In genomic region chr3:56182371-56183158, GRCm38 (mm10) we compare ENCODE assay signal across 8 mouse cellular contexts. TPM values are rescaled to one million over a fixed set of nuclear protein-coding genes. Genes with fewer than 3 reads are reported as not detected.
DNase-seq lines count a peak whose midpoint lies in the region; ATAC-seq and TF ChIP-seq lines count a peak whose summit lies in the region.

No protein-coding gene starts in this region.

- peaks cover 7% of the 10 kb centered on the region for H3K4me1 ChIP-seq in embryonic fibroblast, embryonic 13.5 days (ENCODE audit: control insufficient read depth, insufficient read depth, low read length)
- peaks cover 11% of the 10 kb centered on the region; the same call in 1 of the 2 replicates for H3K4me1 ChIP-seq in hindbrain, embryonic 12.5 days
- H3K4me1 ChIP-seq in midbrain, embryonic 13.5 days (replicated peaks) = peaks cover 9% of the 10 kb centered on the region

- intact Hi-C loops in left cerebral cortex, postnatal 4 days (cut with DNase I) = loop anchor here (10.0 kb wide), 1 partner anchor 172 kb away; no protein-coding TSS in a partner anchor

- H3K27me3 ChIP-seq in hindbrain, embryonic 12.5 days = no peaks in the 10 kb centered on the region
- H3K27me3 ChIP-seq in midbrain, embryonic 13.5 days = no peaks in the 10 kb centered on the region

- peak overlapping the region; percentile 98 for H3K9ac ChIP-seq in hindbrain, embryonic 12.5 days
- peak overlapping the region; percentile 99 for H3K9ac ChIP-seq in midbrain, embryonic 13.5 days (replicated peaks)

- H3K27ac ChIP-seq in embryonic fibroblast, embryonic 13.5 days (ENCODE audit: insufficient read depth, low read length) = peak overlapping the region; percentile 58; the same call in 1 of the 2 replicates
- peak overlapping the region; percentile 96 for H3K27ac ChIP-seq in hindbrain, embryonic 12.5 days
- H3K27ac ChIP-seq in midbrain, embryonic 13.5 days = peak overlapping the region; percentile 99

- no peaks in the 10 kb centered on the region for H3K36me3 ChIP-seq in hindbrain, embryonic 12.5 days
- no peaks in the 10 kb centered on the region for H3K36me3 ChIP-seq in midbrain, embryonic 13.5 days

- peak overlapping the region; percentile 78 for H3K4me3 ChIP-seq in embryonic fibroblast, embryonic 13.5 days (ENCODE audit: insufficient read depth, low read length)
- peak overlapping the region; percentile 96 for H3K4me3 ChIP-seq in hindbrain, embryonic 12.5 days
- peak overlapping the region; percentile 96 for H3K4me3 ChIP-seq in midbrain, embryonic 13.5 days (replicated peaks)

- DNase-seq in cerebellum, adult 11 months = no peak
- DNase-seq in adrenal gland, postnatal 10 days = peak; percentile 61
- peak; percentile 45 for DNase-seq in left cerebral cortex, postnatal 4 days

- 0 out of 2 replicates have a peak, but pooled peaks have one; percentile 5 for TF ChIP-seq POLR2A in embryonic fibroblast, embryonic 13.5 days (IDR thresholded peaks at IDR 0.05; ENCODE audit: low read depth, low read length)

- TF ChIP-seq CTCF in embryonic fibroblast, embryonic 13.5 days (IDR thresholded peaks at IDR 0.05; ENCODE audit: borderline replicate concordance, insufficient read depth, low read length) = no peak

- under 1% methylated on average over 45 of the region's 61 CpGs for WGBS in hindbrain, embryonic 12.5 days
- under 1% methylated on average over 60 of the region's 61 CpGs for WGBS in midbrain, embryonic 13.5 days

- H3K4me2 ChIP-seq in hindbrain, embryonic 12.5 days (replicated peaks) = peak overlapping the region; percentile 96
- H3K4me2 ChIP-seq in midbrain, embryonic 13.5 days (replicated peaks) = peak overlapping the region; percentile 72

- H3K9me3 ChIP-seq in hindbrain, embryonic 12.5 days (replicated peaks) = no peaks in the 10 kb centered on the region
- H3K9me3 ChIP-seq in midbrain, embryonic 13.5 days = no peaks in the 10 kb centered on the region

- ATAC-seq in cerebellum, adult (ENCODE audit: insufficient number of reproducible peaks, low FRiP score, low TSS enrichment) = peak; percentile 11
- ATAC-seq in hindbrain, embryonic 12.5 days (ENCODE audit: low FRiP score) = peak; percentile 74
- ATAC-seq in midbrain, embryonic 13.5 days = peak; percentile 77
- no peak for ATAC-seq in inflammation-experienced regulatory T-cells, adult 6 months

RNA-seq across cellular contexts. Expression of gene Nbea, which starts 0.9 kb away (rescaled TPM):
- 10 to 100 TPM; 15.1 to 22.7 TPM for total RNA-seq in adrenal gland, postnatal 10 days (2021)
- polyA plus RNA-seq in embryonic fibroblast, embryonic 13.5 days (2011; ENCODE audit: insufficient read length, low read depth, missing spikeins) = 29.7 and 35.3 TPM in 2 replicates
- 32.7 and 33.9 TPM in 2 replicates for polyA plus RNA-seq in hindbrain, embryonic 12.5 days (2016; fragmentation: Nextera tagmentation; extraction: Ambion mirVana)
- 100 to 1,000 TPM; 277 to 281 TPM for total RNA-seq in left cerebral cortex, postnatal 4 days (2021)
- polyA plus RNA-seq in midbrain, embryonic 13.5 days (2015; fragmentation: Nextera tagmentation; extraction: Ambion mirVana) = 53.0 and 56.8 TPM in 2 replicates
- under 1 TPM in 1 of 3 experiments, not detected in 2; 0.40 TPM for polyA plus RNA-seq in inflammation-experienced regulatory T-cells, adult 6 months (2017; shearing (Covaris generic))

Comparison
In these comparisons a context has a peak if more than half of its experiments do, and no peak if none do; other contexts are left out.
1. RNA of gene Nbea, which starts 0.9 kb away (polyA plus RNA-seq): 53.0 to 56.8 TPM in midbrain, embryonic 13.5 days, 29.7 to 35.3 TPM in embryonic fibroblast, embryonic 13.5 days and 32.7 to 33.9 TPM in hindbrain, embryonic 12.5 days; 0.40 TPM in inflammation-experienced regulatory T-cells, adult 6 months; every median in the first group is over 10 times any median in the second.
2. Peak in every context shown above with its lines, with median percentiles within 50 percentile points of each other: H3K27ac ChIP-seq and H3K4me3 ChIP-seq.